Mouse (Mus musculus): ENCODE results near the gene Hgfac.

Gene Hgfac

DNA sequence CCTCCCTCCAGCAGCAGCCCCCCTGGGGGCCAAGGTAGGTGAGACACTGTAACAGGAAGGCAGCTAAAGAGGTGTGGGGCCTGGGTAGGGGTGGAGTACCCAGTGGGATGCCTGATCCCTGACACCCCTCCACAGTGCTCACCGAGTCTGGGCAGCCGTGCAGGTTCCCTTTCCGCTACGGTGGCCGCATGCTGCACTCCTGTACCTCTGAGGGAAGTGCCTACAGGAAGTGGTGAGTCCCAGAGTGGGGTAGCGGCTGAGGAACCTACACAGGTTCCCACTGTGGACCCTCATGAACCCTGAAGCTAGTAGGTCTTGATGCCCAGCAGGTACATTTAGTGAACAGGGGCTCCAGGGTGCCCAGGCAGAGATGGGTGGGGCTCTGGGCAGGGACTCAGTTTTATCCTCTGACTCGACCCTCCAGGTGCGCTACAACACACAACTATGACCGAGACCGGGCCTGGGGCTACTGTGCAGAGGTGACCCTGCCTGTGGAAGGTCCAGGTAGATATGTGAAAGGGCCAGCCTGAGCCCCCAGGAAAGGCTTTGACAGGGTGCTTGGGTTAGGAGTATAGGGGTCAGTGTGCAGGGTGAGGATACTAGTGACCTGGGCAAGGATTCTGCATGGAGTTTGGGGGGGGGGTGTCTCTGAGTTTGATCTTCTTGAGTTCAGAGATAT is 1.3 kb downstream of the Hgfac start:
- no peak for DNase-seq

DNA sequence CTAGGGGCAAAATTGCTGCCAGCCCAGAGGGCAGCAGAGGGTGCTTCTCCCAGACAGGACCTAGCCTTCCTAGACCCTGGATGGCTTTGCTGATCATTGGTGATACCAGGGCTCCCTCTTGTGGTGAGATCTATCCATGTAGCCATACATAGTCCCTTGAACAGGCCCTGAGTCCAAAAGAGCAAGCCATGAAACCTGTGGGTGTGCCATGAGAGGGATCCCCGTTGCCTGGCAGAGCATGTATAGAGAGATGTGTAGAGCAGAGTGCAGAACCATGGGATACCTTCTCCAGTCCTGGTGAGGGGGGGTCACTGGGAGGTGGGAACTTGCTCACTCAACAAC is 1.8 kb downstream of the Hgfac start:
- peak; percentile 65 to 84 for DNase-seq

DNA sequence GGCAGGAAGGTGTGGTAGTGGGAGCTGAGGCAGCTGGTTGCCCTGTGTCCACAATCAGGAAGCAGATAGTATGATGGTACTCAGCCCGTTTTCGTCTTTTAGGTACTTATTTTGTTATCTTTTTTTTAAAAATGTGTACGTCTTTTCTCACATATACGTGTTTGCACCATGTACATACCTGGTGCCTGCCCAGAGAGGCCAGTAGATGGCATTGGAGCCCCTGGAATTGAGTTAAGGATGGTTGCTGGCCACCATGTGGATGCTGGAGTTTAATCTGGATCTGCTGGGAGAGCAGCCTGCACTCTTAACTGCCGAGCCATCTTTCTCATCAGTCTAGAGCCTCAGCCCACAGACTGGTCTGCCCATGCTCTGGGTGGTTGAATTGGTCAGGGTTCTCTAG is 9.2 kb downstream of the Hgfac start:
- DNase-seq = no peak

DNA sequence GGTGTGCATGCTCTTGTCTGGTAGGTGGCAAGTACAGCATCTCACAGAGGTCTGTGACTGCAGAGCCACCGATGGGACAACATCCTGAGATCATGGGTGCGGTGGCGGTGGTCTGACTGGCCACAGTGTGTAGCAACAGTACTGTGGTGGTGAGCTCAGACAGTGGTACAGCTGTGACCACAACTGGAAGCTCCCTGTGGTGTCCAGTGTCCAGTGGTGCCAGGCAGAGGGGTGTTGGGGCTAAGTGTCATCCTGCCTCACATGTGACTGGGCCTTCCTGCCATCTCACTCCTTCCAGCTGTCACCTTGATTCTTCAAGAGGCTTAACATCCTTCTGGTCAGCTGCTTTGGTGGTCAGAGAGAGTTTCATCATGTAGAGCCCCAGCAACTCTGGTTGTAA is 13.3 kb downstream of the Hgfac start:
- DNase-seq = no peak

DNA sequence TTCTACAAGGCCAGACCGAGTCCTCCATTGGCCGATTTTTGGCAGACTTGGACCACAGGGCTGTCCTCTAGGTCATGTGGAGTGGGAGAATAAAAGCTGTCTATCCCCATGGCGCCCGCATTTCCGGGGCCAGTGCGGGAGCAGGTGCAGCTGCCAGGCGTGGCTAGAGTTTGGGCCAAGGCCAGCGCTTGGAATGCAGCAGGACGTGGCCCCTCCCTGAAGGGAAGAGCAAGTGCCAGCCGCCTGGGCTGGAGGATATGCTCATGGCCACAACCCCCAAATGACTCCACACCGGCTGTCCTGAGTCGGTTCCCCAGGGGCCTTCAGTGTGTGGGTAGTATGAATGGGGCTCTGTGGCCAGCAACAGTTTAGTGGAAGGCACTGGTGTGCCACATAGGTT is 13.8 kb downstream of the Hgfac start:
- peak in 1 of 2 experiments; percentile 54 for DNase-seq

DNA sequence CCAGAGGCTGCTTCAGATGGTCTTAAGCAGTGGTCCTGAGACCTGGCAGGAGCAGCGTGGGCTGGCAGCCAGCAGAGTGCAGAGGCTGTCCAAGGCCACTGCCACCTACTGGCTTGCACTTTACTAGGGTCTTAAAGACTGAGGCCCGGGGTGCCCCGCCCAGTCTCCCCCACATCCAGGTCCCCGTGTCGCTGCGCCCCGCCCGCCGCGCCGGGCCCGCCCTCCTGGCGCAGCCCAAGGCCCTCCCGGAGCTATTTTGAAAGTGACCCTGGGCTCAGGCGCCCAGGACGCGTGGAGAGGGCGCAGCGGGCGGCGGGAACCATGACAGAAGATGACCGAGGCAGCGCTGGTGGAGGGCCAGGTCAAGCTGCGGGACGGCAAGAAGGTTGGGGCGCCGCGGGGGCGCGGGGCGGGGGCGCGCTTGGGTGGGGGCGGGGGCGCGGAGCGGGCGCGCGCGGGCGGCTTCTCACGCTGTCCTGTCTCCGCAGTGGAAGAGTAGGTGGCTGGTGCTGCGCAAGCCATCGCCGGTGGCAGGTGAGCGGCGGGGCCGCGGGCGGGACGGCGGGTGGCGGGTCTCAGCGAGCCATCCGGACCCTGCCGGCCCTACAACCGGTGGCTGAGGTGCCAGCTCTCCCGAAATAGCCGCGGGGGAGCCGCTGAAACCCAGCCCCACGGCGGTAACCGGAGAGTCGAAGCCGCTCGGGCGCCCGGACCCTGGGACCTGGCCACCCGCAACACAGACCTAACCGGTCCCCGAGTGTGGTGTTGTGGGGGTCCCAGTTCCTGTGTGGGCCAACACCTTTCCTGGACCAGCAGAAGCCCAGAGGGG is 15.5 kb downstream of the Hgfac start, which contains the start of gene Dok7:
Gene Dok7 (plus strand): TSS at position 163 of the 829 bp plus-strand sequence.
- peak; percentile 66 to 73 for DNase-seq

DNA sequence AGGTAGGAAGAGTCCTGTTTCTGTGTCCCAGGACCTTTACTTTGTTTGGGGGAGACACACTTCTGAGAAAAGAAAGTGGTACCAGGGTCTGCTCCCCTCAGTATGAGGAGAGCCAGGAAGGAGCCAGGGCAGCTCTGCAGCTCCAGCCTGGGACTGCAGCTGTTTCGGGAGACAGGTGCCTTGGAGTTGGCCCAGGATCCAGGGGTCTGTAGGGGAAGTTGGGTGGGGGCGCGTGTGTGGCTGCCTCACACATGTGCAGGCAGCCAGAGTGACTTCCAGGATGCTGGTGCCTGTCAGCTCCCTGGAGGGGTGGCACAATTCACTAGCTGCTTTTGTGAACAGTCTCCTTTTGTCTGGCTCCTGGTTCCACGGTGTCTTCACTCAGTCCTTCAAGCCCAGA is 16.3 kb downstream of the Hgfac start:
- DNase-seq = peak in 1 of 2 experiments; percentile 28

DNA sequence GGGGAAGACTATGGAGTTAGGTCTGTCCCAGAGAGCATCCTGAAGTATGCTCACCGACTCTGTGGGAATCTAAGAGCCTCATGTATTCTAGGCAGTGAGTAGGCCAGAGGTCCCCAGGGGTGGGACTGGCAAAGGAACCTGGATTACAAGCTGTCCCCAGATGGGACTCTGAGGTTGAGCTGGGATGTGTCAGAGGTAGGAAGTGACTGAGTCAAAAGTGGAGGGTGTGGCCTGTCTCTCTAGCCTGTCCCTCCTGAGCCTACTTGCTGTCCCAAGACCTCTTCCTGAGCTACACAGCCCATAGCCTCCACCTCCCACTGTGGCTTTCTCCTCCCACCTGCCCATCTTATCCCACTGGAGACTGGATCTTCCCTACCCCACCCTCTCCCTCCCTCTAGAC is 16.9 kb downstream of the Hgfac start:
- no peak for DNase-seq

DNA sequence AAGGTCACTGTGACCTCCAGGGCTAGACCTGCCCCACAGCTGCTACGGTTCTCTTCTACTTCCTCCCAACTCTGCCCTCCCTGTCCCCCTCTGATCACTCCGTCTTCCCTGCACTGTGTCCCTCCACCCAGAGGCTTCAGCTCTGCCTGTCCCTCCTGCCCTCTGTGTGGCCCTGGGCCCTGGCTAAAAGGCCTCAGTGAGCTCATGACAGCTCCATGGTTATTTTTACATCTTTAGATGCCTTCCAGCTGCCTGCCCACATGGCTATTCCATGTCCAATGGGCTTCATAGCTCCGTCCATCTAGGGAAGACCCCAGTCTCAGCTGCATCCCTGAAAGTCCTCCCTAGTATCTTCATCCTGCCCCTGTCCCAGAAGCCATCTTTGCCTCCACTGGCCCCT is 18.8 kb downstream of the Hgfac start:
- no peak for DNase-seq

DNA sequence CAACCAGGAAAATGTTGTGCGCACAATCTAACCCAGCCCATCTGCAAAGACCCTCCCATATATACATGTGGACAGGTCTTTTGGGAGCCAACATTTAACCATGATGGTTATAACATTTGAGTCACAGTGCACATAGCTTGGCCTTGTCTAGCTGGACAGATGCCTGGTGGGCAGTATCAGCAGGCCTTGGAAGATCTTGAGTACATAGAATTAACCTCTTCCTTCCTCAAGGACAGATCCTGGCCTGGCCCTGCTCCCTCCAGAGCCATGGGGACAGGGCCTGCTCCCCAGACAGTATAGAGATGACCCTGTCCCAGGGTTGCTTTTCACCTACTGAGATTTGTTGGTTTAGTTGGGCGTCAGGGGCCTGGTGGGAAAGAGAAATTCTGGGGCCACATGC is 28.5 kb downstream of the Hgfac start:
- DNase-seq = no peak

DNA sequence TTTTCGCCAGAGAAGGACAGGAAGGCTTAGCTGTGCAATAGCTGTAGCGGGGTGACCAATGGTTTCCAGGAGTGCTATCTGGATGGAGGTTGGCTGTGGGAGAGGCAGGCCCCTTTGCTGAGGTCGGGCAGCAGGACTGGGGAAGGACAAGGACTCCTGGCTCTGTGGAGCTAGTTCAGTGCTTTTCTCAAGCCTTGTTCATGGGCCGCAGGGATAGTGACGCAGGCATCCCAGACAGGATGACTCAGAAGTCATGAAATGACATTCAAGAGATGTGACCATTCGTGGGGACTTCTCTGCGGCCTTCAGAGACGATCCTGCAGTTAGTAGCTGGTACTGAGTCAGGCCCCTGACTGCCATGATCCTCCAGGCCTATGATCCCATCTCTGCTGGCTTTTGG is 29.0 kb downstream of the Hgfac start:
- DNase-seq = no peak

DNA sequence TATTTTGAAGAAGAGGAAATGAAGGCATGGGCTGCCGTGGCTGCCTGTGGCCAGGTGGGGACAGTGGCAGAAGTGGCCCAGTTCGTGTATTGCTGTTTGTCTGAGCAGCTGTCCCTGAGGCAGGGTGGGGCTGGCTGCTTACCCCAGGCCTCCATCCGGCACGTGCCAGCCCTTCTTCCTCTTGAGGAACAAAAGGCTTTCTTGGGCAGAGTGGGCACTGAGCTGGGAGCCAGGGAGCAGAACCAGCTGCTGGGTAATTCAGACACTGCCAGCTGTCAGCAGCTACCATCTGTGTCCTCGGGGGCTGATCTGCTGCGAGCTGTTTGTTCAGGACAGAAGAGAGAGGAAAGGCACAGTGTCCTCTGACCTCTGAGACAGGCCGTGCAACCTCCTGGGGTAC is 29.6 kb downstream of the Hgfac start:
- DNase-seq = no peak

DNA sequence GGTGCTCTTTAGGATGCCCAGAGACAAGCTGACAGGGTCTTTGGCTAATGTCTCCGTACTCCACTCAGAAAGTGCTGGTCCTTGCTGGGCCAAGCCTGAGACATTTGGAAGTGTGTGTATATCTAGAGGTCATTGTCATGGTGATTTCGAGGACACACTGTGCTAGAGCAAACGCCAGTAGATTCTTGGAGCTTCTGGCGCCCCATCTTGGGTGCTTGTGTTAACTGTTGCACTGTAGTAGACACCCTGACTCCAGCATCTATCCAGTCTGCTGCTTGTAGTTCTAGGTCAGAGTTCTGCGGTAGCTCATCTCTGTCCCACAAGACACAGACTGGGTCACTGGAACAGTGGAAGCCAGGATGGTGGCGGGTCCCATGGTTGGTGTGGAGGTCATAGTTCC is 30.5 kb downstream of the Hgfac start:
- DNase-seq = no peak

DNA sequence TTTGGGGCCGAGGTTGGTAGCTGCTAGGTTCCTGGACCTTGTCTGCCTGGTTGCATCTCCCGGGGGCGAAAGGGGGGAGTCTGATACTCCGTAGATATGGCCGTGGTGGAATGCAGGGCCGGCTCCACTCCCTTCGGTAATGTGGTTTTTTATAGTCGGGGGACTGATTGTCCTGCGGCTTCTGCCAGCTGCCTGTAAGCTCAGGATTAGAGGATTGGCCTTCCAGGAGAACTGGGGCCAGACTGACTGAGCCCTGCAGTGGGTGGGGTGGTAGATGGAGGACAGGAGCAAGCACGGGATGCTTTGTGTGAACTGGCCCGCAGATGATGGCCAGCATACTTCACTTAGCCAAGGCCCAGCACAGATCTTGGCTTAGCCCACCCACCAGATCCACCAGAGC is 31.9 kb downstream of the Hgfac start:
- DNase-seq = no peak

DNA sequence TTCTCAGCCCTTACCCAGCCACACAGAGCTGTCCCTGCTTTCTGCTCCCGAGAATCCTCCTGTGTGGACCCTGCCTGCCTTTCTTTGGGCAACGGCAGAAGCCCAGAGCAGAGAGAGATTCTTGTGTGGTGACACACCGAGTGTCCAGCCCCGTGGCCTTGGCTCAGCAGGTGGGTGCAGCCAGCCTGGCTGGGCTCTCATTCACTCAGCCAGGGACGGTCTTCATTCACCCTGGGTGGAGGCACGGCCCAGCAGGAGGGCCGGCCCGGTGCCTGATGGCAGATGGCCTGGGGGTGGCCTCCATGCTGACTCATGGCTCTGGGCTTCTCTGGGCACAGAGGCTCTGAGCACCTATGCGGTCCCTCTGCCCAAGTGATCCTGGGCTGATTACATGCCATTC is 32.7 kb downstream of the Hgfac start:
- DNase-seq = peak; percentile 72 to 79

DNA sequence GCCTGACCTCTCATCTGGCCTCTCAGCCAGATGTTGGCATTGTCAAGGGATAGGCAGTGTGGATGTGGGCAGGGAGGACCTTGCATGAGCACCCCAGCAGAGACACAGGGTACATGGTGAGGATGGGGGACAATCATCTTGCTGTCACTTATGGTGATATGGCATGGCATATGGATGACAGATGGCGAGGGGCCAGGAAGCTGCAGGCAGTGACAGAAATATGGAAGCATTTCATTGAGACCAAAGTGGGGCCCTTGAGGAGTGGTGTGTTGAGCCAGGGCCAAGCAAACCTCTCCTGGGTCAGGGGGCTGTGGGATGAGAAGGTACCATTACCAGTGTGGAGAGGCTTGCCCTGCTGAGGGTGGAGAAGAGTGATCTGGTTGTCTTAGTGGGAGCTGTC is 35.1 kb downstream of the Hgfac start:
- DNase-seq = peak in 1 of 2 experiments; percentile 34

DNA sequence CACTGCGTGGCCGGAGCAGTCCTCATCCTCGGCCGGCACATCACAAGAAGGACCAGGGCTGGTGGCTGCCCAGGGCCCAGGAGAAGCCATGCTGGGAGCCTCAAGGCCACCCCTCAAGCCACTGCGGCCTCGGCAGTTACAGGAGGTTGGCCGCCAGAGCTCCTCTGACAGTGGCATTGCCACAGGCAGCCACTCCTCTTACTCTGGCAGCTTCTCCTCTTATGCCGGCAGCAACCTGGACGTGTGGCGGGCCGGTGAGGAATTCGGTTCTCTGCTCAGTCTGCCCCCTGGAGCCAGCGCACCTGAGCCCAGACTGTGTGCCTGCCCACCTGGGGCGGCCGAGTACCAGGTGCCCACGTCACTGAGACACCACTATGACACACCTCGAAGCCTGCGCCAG is 37.8 kb downstream of the Hgfac start:
- peak; percentile 56 to 59 for DNase-seq

DNA sequence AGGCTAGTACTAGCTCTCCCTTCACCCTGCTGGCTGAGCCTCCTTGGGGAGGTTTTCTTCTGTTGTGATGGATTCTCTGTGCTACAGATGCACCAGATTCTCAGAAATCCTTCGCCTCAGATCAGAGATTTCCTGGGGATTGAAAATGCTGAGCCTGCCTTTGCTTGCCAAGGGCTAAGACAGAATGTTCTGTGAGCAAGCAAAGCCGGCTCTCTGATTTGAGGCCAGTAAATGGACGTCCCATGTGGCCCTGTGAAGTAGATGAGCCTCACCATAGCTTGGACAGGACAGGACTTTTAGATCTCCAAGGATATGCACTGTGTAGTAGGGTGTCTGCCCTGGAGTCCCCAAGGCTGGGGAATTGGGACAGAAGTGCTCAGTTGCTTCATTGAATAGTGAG is 43.6 kb downstream of the Hgfac start:
- no peak for DNase-seq

DNA sequence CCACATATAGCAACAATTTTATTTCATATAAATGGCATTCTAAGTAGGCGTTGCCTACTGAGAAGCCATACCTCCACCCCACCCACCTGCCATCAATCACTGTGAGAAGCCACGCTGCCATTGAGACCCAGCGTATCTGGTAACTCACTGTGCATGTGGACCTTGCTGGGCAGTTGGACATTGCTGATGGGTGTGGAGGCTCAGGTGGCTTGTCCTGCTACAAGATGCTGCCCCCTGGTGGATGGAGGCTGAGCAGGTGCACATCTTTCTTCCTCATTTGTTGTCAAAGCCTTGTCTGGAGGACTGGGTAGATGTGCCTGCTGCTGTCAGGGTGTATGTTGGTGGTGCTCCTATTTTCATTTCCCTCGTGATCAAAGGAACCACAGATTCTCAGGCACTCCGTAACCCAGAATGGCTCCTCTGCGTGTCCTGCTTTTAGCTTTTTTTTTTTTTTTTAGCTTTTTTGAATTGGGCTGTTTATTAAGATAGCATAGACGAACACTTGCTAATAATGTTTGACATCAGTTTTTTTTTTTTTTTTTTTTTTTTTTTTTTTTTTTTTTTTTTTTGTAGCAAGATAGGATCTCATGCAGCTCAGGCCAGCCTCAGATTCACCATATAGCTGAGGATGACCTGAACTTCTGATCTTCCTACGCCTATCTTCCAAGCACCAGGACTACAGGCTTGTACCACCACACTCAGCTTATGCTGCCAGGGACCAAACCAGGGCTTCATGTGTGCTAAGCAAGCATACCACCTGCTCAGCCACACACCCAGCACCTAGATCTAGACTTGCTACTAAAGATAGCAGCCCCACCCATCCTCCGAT is 47.7 kb downstream of the Hgfac start:
- DNase-seq = peak; percentile 70 to 83

DNA sequence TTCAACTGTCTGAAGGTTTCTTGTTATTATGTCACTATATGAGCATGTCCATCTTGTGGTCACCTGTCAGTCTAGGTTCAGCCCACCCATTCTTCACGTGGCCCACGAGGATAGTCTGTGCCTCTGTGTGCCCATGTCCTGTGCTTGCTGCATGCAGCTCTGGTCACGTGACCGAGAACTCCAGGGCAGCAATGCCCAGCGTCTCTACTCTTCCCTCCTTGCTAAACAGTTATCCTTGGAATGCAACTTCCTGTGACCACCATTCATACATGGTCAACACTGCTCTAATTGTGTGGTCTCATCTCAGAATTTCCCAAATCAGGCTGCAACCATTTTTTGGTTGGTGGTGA is 48.3 kb downstream of the Hgfac start:
- no peak for DNase-seq

DNA sequence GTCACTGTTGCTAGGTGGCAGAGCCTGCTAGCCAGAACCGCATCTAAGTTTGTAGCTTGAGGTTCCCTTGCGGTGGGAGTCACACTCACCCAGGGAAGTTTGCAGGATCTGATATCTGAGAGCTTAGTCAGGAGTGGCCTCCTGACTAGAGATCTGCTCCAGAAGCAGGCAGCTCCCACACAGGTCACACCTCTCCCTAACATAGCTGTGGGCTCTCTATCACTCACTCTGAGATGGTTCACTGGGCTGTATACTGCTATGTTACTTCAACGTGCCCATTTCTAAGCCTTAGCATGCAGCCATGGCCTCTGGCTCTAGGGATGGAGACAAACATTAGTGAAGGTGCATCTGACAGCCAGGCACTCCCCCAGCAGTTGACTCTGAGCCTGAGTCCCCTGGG is 50.3 kb downstream of the Hgfac start:
- DNase-seq = no peak
